Mouse (Mus musculus) lung, embryonic 15.5 days (tissue): Measurements from ENCODE around the gene Tdgf1. TPM values are rescaled to one million over a fixed set of nuclear protein-coding genes. Genes with fewer than 3 reads are reported as not detected.

Source experiments
- ATAC-seq: fragments of 200-750 bp; cut with Nextera tagmentation; 2 replicates; pipeline ENCODE4 v1.8.0; 2017; ENCODE audit warnings: moderate number of reproducible peaks, borderline replicate concordance; ENCODE audit not compliant: low FRiP score, low TSS enrichment; ENCODE audit errors: extremely low read depth
- H3K27ac ChIP-seq: fragments of 300-500 bp; sonication (generic); 2 replicates; pipeline ENCODE4 v1.5.1; 2015; ENCODE audit warnings: moderate library complexity, mild to moderate bottlenecking, inconsistent platforms
- H3K27me3 ChIP-seq: fragments of 300-500 bp; sonication (generic); 2 replicates; pipeline ENCODE4 v1.6.1; 2015; ENCODE audit warnings: inconsistent platforms
- H3K36me3 ChIP-seq: fragments of 300-500 bp; sonication (generic); 2 replicates; pipeline ENCODE4 v1.6.1; 2015; ENCODE audit warnings: inconsistent platforms
- H3K4me1 ChIP-seq: fragments of 300-500 bp; sonication (generic); 2 replicates; pipeline ENCODE4 v1.6.1; 2015; ENCODE audit warnings: inconsistent platforms
- H3K4me2 ChIP-seq: fragments of 300-500 bp; sonication (generic); 2 replicates; pipeline ENCODE4 v1.6.1; 2015; ENCODE audit warnings: inconsistent platforms, mild to moderate bottlenecking, moderate library complexity
- H3K4me3 ChIP-seq: fragments of 300-500 bp; sonication (generic); 2 replicates; pipeline ENCODE4 v1.5.1; 2015; ENCODE audit warnings: mild to moderate bottlenecking, inconsistent platforms
- H3K9ac ChIP-seq: fragments of 300-500 bp; sonication (generic); 2 replicates; pipeline ENCODE4 v1.6.1; 2015; ENCODE audit warnings: inconsistent platforms
- H3K9me3 ChIP-seq: fragments of 300-500 bp; sonication (generic); 2 replicates; pipeline ENCODE4 v1.6.1; 2016; ENCODE audit warnings: inconsistent platforms
- WGBS: fragments of 180-500 bp; shearing (Covaris S2); methylation state at CpG from one replicate; pipeline ENCODE4 v1.1.7; 2015; 5-methylcytosine and 5-hydroxymethylcytosine counted together
- polyA plus RNA-seq: library from polyadenylated mRNA; unstranded; fragments of >200 nt; fragmentation: Nextera tagmentation; extraction: Ambion mirVana; gene quantifications from 2 replicates; pipeline ENCODE4 v1.2.1, GENCODE M21; 2015

Gene Tdgf1
- polyA plus RNA-seq, 1 experiment from 2014 or later = not detected

- Histone ChIP-seq H3K4me1 (no peaks in the 10 kb centered on the region), H3K9ac (no peak overlapping the region), H3K27me3 (peaks cover 64% of the 10 kb centered on the region), H3K4me2 (no peak overlapping the region), H3K9me3 (no peaks in the 10 kb centered on the region), H3K4me3 (no peak overlapping the region), H3K36me3 (no peaks in the 10 kb centered on the region), H3K27ac (no peak overlapping the region)
- ATAC-seq = no peak
- WGBS = 49% methylated on average over 6 of the region's 6 CpGs
Measured at GRCm38 (mm10) chr9:110952398-110952797, 6.4 kb upstream of the Tdgf1 start.

- ATAC-seq = no peak
- H3K27me3 ChIP-seq = peaks cover 70% of the 10 kb centered on the region
- WGBS = 91% methylated on average over 13 of the region's 13 CpGs
Measured at GRCm38 (mm10) chr9:110951866-110952265, 5.9 kb upstream of the Tdgf1 start.

GRCm38 (mm10) chr9:110951397-110951796 lies 5.4 kb upstream of the Tdgf1 start, which contains the start of gene Lrrc2:
Gene Lrrc2 (plus strand): TSS chr9:110951545.
- H3K27me3 ChIP-seq = peaks cover 72% of the 10 kb centered on the region
- no peak for ATAC-seq
- no peaks in the 10 kb centered on the region for H3K36me3 ChIP-seq
- H3K9ac ChIP-seq = no peak within 1 kb of the TSS
- no peaks in the 10 kb centered on the region for H3K4me1 ChIP-seq
- no peaks in the 10 kb centered on the region for H3K9me3 ChIP-seq
- WGBS = 68% methylated on average over 11 of the region's 11 CpGs
- no peak within 1 kb of the TSS for H3K27ac ChIP-seq
- no peak within 1 kb of the TSS for H3K4me2 ChIP-seq
- H3K4me3 ChIP-seq = no peak within 1 kb of the TSS

More at GRCm38 (mm10) chr9:110951866-110952265, 5.9 kb upstream of the Tdgf1 start:
- Histone ChIP-seq H3K4me2 (no peak overlapping the region), H3K4me3 (no peak overlapping the region), H3K27ac (no peak overlapping the region), H3K4me1 (no peaks in the 10 kb centered on the region), H3K36me3 (no peaks in the 10 kb centered on the region), H3K9me3 (no peaks in the 10 kb centered on the region), H3K9ac (no peak overlapping the region)

GRCm38 (mm10) chr9:110950109-110950508 lies 4.2 kb upstream of the Tdgf1 start:
- no peak overlapping the region for H3K4me2 ChIP-seq
- no peaks in the 10 kb centered on the region for H3K36me3 ChIP-seq
- 89% methylated on average over 3 of the region's 3 CpGs for WGBS
- no peak overlapping the region for H3K27ac ChIP-seq
- peaks cover 72% of the 10 kb centered on the region for H3K27me3 ChIP-seq
- no peaks in the 10 kb centered on the region for H3K9me3 ChIP-seq
- no peak for ATAC-seq
- H3K4me3 ChIP-seq = no peak overlapping the region
- peaks cover 4% of the 10 kb centered on the region; the same call in 1 of the 2 replicates for H3K4me1 ChIP-seq
- no peak overlapping the region for H3K9ac ChIP-seq

GRCm38 (mm10) chr9:110948813-110949310 lies 2.9 kb upstream of the Tdgf1 start:
- Histone ChIP-seq H3K4me1 (peaks cover 4% of the 10 kb centered on the region; the same call in 1 of the 2 replicates), H3K27me3 (peaks cover 73% of the 10 kb centered on the region), H3K36me3 (no peaks in the 10 kb centered on the region), H3K4me2 (no peak overlapping the region), H3K4me3 (no peak overlapping the region), H3K9ac (no peak overlapping the region), H3K9me3 (no peaks in the 10 kb centered on the region), H3K27ac (no peak overlapping the region)
- WGBS = 38% methylated on average over 8 of the region's 8 CpGs
- no peak for ATAC-seq

- Histone ChIP-seq H3K4me2 (no peak overlapping the region), H3K36me3 (no peaks in the 10 kb centered on the region), H3K27ac (no peak overlapping the region), H3K9ac (no peak overlapping the region), H3K4me3 (no peak overlapping the region), H3K9me3 (no peaks in the 10 kb centered on the region), H3K27me3 (peaks cover 66% of the 10 kb centered on the region), H3K4me1 (peaks cover 4% of the 10 kb centered on the region; the same call in 1 of the 2 replicates)
- 56% methylated on average over 6 of the region's 6 CpGs for WGBS
- ATAC-seq = no peak
Measured at GRCm38 (mm10) chr9:110947900-110948299, 1.9 kb upstream of the Tdgf1 start.

GRCm38 (mm10) chr9:110947261-110947661 lies 1.3 kb upstream of the Tdgf1 start:
- H3K27ac ChIP-seq = no peak overlapping the region
- peaks cover 59% of the 10 kb centered on the region for H3K27me3 ChIP-seq
- 29% methylated on average over 6 of the region's 6 CpGs for WGBS
- no peaks in the 10 kb centered on the region for H3K36me3 ChIP-seq
- no peak for ATAC-seq
- peaks cover 4% of the 10 kb centered on the region; the same call in 1 of the 2 replicates for H3K4me1 ChIP-seq
- H3K9ac ChIP-seq = no peak overlapping the region
- no peak overlapping the region for H3K4me2 ChIP-seq
- H3K9me3 ChIP-seq = no peaks in the 10 kb centered on the region
- H3K4me3 ChIP-seq = no peak overlapping the region

- H3K4me1 ChIP-seq = peaks cover 4% of the 10 kb centered on the region; the same call in 1 of the 2 replicates
- no peak for ATAC-seq
- H3K9me3 ChIP-seq = no peaks in the 10 kb centered on the region
- H3K9ac ChIP-seq = no peak overlapping the region
- no peak overlapping the region for H3K4me2 ChIP-seq
- no peak overlapping the region for H3K4me3 ChIP-seq
- H3K36me3 ChIP-seq = no peaks in the 10 kb centered on the region
- peaks cover 55% of the 10 kb centered on the region for H3K27me3 ChIP-seq
- WGBS = 22% methylated on average over 20 of the region's 20 CpGs
- no peak overlapping the region for H3K27ac ChIP-seq
Measured at GRCm38 (mm10) chr9:110946548-110947044, 638 bp upstream of the Tdgf1 start.

- H3K4me2 ChIP-seq = no peak overlapping the region
- no peak overlapping the region for H3K9ac ChIP-seq
- 4% methylated on average over 18 of the region's 18 CpGs for WGBS
- H3K9me3 ChIP-seq = no peaks in the 10 kb centered on the region
- no peak for ATAC-seq
- peaks cover 49% of the 10 kb centered on the region for H3K27me3 ChIP-seq
- no peaks in the 10 kb centered on the region for H3K36me3 ChIP-seq
- no peak overlapping the region for H3K4me3 ChIP-seq
- peaks cover 4% of the 10 kb centered on the region; the same call in 1 of the 2 replicates for H3K4me1 ChIP-seq
- H3K27ac ChIP-seq = no peak overlapping the region
Measured at GRCm38 (mm10) chr9:110945343-110945742, 615 bp downstream of the Tdgf1 start.

GRCm38 (mm10) chr9:110944265-110944664 lies 1.7 kb downstream of the Tdgf1 start:
- no peak for ATAC-seq
- 26% methylated on average over 13 of the region's 13 CpGs for WGBS
- no peaks in the 10 kb centered on the region for H3K36me3 ChIP-seq

GRCm38 (mm10) chr9:110937506-110938490 lies 8.2 kb downstream of the Tdgf1 start:
- no peak overlapping the region for H3K27ac ChIP-seq
- H3K36me3 ChIP-seq = no peaks in the 10 kb centered on the region
- H3K4me3 ChIP-seq = no peak overlapping the region
- H3K27me3 ChIP-seq = no peaks in the 10 kb centered on the region
- H3K4me2 ChIP-seq = no peak overlapping the region
- H3K9ac ChIP-seq = no peak overlapping the region
- ATAC-seq = no peak
- no peaks in the 10 kb centered on the region for H3K9me3 ChIP-seq
- no peaks in the 10 kb centered on the region for H3K4me1 ChIP-seq
- WGBS = 63% methylated on average over 12 of the region's 12 CpGs

More at GRCm38 (mm10) chr9:110944265-110944664, 1.7 kb downstream of the Tdgf1 start:
- Histone ChIP-seq H3K27me3 (peaks cover 49% of the 10 kb centered on the region), H3K4me1 (peaks cover 4% of the 10 kb centered on the region; the same call in 1 of the 2 replicates), H3K9ac (no peak overlapping the region), H3K4me3 (no peak overlapping the region), H3K9me3 (no peaks in the 10 kb centered on the region), H3K4me2 (no peak overlapping the region), H3K27ac (no peak overlapping the region)

GRCm38 (mm10) chr9:110935941-110936340 lies 10.0 kb downstream of the Tdgf1 start:
- WGBS = 80% methylated on average over 7 of the region's 7 CpGs
- Histone ChIP-seq H3K9ac (no peak overlapping the region), H3K4me1 (no peaks in the 10 kb centered on the region), H3K36me3 (no peaks in the 10 kb centered on the region), H3K4me2 (no peak overlapping the region), H3K9me3 (no peaks in the 10 kb centered on the region), H3K4me3 (no peak overlapping the region), H3K27me3 (no peaks in the 10 kb centered on the region), H3K27ac (no peak overlapping the region)
- no peak for ATAC-seq
